Comparison of ENCODE assay signal across 12 mouse cellular contexts in the genomic region with DNA sequence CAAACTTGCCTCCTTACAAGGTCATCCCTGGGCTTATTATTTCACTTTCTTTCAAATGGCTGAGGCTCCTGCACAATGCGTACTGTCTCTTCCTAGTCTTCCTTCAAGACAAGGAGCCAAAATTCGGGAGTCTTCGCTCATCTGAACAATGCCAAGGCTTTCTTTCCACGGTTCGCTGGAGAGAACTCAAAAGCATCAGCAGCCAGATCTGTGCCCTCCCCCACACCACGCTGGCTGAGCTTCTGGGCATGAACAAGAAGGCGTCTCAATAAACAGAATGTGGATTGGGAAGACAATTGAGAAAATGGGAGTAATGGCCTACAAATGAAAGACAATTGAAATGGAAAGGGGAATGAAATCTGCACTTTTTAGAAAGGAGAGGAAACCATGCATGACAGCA.
DNase-seq lines count a peak whose midpoint lies in the region; ATAC-seq lines count a peak whose summit lies in the region.
"Had no signal": no experiment of that assay in that cellular context is flagged by ENCODE, and none has a peak within 500 bp of the region (broad histone marks: within the 10 kb centered on the region; RNA-seq: fewer than 3 reads in every experiment).

No protein-coding gene starts in this region.

- no peak overlapping the region for H3K4me2 ChIP-seq in hindbrain, embryonic 12.5 days (replicated peaks)

- H3K4me1 ChIP-seq in hindbrain, embryonic 10.5 days (replicated peaks) = peaks cover 7% of the 10 kb centered on the region
- no peaks in the 10 kb centered on the region for H3K4me1 ChIP-seq in hindbrain, embryonic 12.5 days

- 0 out of 2 replicates have a peak overlapping the region, but pooled peaks have one; percentile 23 for H3K27ac ChIP-seq in hindbrain, embryonic 10.5 days
- H3K27ac ChIP-seq in hindbrain, embryonic 12.5 days = no peak overlapping the region

- no peaks in the 10 kb centered on the region for H3K36me3 ChIP-seq in hindbrain, embryonic 10.5 days
- H3K36me3 ChIP-seq in hindbrain, embryonic 12.5 days = no peaks in the 10 kb centered on the region

- H3K9me3 ChIP-seq in hindbrain, embryonic 10.5 days = no peaks in the 10 kb centered on the region
- no peaks in the 10 kb centered on the region for H3K9me3 ChIP-seq in hindbrain, embryonic 12.5 days (replicated peaks)

- intact Hi-C loops in gastrocnemius, postnatal 36 days (cut with DNase I) = no loop called here

- H3K9ac ChIP-seq in hindbrain, embryonic 12.5 days = no peak overlapping the region

- no peak for ATAC-seq in hindbrain, embryonic 12.5 days (ENCODE audit: low FRiP score)

- 42% methylated on average over 7 of the region's 7 CpGs for WGBS in hindbrain, embryonic 10.5 days
- 34% methylated on average over 7 of the region's 7 CpGs for WGBS in hindbrain, embryonic 12.5 days

- H3K27me3 ChIP-seq in hindbrain, embryonic 10.5 days (ENCODE audit: insufficient read depth, poor library complexity, severe bottlenecking) = no peaks in the 10 kb centered on the region
- H3K27me3 ChIP-seq in hindbrain, embryonic 12.5 days = no peaks in the 10 kb centered on the region

- no peak for DNase-seq in hindbrain, embryonic 10.5 days (ENCODE audit: low spot score)
- DNase-seq in brain, adult 2 months (ENCODE audit: low read depth, low spot score) = peak; percentile 74
- peak; percentile 29 to 51 for DNase-seq in kidney, postnatal 4 days
- DNase-seq in ovary, postnatal 14 days (ENCODE audit: low spot score) = peak; percentile 14
- DNase-seq in gastrocnemius, postnatal 36 days = no peak
- DNase-seq in thymus, adult 18-20 months = no peak
- DNase-seq in thymus, postnatal 14 days = no peak
- DNase-seq: gastrocnemius, postnatal 10 days; heart, postnatal 36 days; thymus, postnatal 36 days had no signal

- H3K4me3 ChIP-seq in hindbrain, embryonic 10.5 days = no peak overlapping the region
- H3K4me3 ChIP-seq in hindbrain, embryonic 12.5 days = no peak overlapping the region
- H3K4me3 ChIP-seq: myocyte had no signal

Comparison
In these comparisons a context has a peak if more than half of its experiments do, and no peak if none do; other contexts are left out.
1. DNase-seq: peak in brain, adult 2 months (single experiment), kidney, postnatal 4 days (2 of 2) and ovary, postnatal 14 days (single experiment); none in hindbrain, embryonic 10.5 days (single experiment), gastrocnemius, postnatal 36 days (0 of 2), thymus, adult 18-20 months (0 of 2) and thymus, postnatal 14 days (single experiment).